Mouse (Mus musculus): ENCODE results near the gene Dpf3. TPM values are rescaled to one million over a fixed set of nuclear protein-coding genes. Genes with fewer than 3 reads are reported as not detected.

Gene Dpf3
- total RNA-seq, 2 experiments from 2014 or later = 7.7 to 8.1 TPM

DNA sequence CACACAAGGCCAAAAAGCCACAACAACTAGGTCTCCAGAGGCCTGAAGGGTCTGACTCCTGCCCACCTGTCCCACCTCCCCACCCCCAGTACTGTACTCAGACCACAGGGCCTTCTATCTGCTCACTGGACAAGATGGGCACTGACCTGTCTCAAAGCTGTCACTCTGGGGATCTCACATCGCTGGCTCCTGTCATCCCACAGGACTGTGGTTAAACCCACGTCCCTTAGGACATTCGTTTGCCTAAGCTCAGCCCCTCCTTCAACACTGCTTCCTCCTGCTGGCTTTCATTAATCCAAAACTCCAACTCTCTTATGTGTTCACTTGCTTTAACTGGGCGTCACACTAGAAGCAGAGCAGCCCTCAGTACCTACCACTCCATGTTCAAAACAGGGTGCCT lies 159.0 kb downstream of the Dpf3 start:
- intact Hi-C loops (cut with DNase I) = no loop called here
- no peak for DNase-seq (ENCODE audit: extremely low spot score in 1 of 2, low spot score in 2 of 2)

GRCm38 (mm10) chr12:83327451-83327850 lies 160.1 kb downstream of the Dpf3 start:
- DNase-seq (ENCODE audit: extremely low spot score in 1 of 2, low spot score in 2 of 2) = no peak
- intact Hi-C loops (cut with DNase I) = no loop called here

DNA sequence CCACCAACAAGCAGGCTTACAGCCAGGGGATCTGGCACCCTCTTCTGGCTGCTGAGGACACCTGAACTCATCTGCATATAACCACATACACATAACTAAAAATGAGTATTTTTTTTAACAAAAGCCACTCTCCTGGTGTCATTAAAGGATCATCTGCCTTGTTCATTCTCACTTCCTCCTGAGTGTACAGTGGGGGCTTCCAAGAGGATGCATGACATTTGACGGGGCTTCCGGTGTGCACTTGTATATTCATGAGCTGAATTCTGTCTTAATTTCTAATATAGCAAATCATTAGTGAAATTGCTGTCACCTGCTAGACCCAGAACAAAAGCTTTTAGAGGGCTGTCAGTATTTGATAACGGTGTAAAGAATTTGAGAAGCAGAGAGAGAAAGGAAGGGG lies 166.8 kb downstream of the Dpf3 start:
- intact Hi-C loops (cut with DNase I) = no loop called here

DNA sequence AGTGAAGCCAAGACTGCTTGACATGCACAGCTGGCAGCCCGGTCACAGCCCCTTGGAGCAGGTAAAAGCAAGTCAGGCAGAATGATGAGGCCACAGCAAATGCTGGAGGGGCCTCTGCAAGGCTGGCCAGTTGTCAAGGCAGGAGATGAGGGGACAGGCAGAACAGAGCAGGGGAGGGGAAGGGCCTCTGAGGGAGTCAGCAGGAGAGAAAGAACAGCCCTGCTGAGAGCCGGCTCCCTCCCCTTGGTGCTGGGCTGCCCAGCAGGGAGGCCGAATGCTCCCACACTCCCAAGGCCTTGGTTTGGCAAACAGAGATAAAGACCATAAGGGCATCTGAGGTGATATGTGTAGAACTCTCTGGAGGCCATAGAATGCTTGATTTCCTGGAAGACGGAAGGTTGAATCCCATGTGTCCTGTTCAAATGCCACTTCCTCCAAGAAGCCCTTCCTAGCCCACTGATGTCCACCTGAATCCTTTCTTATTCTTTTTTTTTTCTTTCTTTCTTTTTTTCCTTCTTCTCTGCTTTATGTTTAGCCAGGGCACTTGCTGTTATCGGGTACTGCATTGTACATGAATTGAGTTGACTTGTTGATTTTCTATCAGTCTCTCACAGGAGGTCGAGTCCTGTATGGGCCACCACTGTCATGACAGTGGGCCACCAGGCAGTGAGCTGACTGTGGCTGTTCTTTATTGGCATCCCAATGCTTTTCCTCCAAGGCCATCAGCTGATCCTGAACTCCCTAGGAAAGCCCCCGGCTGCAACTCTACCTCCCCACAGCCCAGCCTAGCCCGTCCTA lies 169.7 kb downstream of the Dpf3 start:
- intact Hi-C loops (cut with DNase I) = no loop called here

More for the DNA sequence above, 166.8 kb downstream of the Dpf3 start:
- DNase-seq (ENCODE audit: extremely low spot score in 1 of 2, low spot score in 2 of 2) = no peak

DNA sequence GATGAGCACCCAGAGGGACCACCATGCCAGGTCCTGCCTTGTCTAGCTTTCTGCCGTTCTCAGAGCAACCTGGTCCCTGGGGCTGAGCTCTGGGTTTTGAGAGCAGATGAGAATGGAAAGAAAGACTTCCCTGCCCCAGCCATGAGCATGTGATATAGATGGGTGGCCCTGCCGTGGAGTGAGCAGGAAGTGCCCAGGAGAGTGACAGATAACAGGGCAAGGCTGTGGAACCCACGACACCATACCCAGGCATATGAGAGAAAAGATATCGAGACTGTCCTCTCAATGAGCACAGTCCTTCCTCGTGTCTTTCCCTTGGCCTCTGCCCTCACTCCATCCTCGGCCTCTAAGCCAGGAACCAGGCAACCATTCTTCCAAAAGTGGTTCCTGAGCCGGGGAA lies 172.8 kb downstream of the Dpf3 start:
- intact Hi-C loops (cut with DNase I) = no loop called here
- no peak for DNase-seq (ENCODE audit: extremely low spot score in 1 of 2, low spot score in 2 of 2)

More for the DNA sequence above, 169.7 kb downstream of the Dpf3 start:
- DNase-seq (ENCODE audit: extremely low spot score in 1 of 2, low spot score in 2 of 2) = no peak

- DNase-seq (ENCODE audit: extremely low spot score in 1 of 2, low spot score in 2 of 2) = no peak
- intact Hi-C loops (cut with DNase I) = no loop called here
Observed at GRCm38 (mm10) chr12:83312818-83313217, 174.7 kb downstream of the Dpf3 start.

DNA sequence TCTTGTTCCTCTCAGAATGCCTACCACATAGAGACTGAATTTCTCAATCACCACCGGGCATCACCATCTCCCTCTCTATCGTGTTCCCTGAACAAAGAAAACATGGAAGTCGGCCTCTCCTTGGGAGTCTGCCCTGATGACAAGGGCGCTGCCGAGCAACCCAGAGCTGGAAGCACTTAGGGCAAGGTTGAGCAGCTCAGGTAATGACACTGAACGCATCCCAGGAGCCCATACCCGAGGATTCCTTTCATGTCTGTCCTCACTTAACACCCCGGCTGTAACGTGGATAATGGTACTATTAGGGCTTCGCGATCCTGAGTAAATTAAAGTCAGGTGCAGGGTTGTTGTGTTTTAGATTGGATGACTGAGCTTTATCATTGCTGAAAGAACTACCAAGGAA lies 176.9 kb downstream of the Dpf3 start:
- no peak for DNase-seq (ENCODE audit: extremely low spot score in 1 of 2, low spot score in 2 of 2)
- intact Hi-C loops (cut with DNase I) = no loop called here

GRCm38 (mm10) chr12:83309031-83309804 lies 178.3 kb downstream of the Dpf3 start:
- intact Hi-C loops (cut with DNase I) = no loop called here
- DNase-seq (ENCODE audit: extremely low spot score in 1 of 2, low spot score in 2 of 2) = no peak

DNA sequence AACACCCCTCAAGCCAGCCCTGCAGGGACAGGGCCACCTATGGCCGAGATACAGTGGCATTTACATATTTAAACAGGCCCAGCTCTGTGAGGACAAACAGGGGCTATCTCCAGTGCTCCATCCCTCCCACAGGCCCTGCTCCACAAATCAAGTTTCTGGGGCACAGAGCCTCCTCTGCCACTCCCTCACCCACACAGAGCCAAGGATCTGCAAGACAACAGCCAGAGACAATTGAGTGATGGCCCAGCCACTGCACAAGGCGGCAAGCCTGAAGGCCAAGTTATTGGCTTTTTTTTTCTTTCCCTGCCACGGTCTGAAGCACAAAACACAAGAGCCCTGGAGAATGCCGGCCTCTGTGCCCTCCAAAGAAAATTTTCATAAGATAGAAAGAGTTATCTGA lies 178.9 kb downstream of the Dpf3 start:
- intact Hi-C loops (cut with DNase I) = no loop called here
- no peak for DNase-seq (ENCODE audit: extremely low spot score in 1 of 2, low spot score in 2 of 2)

DNA sequence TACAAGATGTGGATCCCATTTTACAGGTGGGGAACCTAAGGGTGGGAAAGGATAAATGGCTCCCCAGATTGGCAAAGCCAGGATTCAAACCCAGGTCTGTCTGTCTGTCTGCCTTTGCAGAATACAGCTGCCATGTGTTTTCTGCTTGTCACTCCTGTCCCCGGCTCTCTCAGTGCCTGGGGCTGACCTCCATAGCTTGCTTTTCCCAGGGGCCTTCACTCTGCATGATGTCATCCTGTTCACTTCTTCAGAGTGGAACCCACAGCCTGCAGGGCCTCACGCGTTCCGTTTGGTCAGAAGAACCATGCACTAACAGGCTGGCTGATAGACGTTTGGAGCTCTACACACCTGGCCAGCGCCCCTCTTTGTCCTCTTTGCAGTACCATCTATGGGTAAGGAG lies 184.3 kb downstream of the Dpf3 start:
- intact Hi-C loops (cut with DNase I) = no loop called here
- DNase-seq (ENCODE audit: extremely low spot score in 1 of 2, low spot score in 2 of 2) = no peak

DNA sequence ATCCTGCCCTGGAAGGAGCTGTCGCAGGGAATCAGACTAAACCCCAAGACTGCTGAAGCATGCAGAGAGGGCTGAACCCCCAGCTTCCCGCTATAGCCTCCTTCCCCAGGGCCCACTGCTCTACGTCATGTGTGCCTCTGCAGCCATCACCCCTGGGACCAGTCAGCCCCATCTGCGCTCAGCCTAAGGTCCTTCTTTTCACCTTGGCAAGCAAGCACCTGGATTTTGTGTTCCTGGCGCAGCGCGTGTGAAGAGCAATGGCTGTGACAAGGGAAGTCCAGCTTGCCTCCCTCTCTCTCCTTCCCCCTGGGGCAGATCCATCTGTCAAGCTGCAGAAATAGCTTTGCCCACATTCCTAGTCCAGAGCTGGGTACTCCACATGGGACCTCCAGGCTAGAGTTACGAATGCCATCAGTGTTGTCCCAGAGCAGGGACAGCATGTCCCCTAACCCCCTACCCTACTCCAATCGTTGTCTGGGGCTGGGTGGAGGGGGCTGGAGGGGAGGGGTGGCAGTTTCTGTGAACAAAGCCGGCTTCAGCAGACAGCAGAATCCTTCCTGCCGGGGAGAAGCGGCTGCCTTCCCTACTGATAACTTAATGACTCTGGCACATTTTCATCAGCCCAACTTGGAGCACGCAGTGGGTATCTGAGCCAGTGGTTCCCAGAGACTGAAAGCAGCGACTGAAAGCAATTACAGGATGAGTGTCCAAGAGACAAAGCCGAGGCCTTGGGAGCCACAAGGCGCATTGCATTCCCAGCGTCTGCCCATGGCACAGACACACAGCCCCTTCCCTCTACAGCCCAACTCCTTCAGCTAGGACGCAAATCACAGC lies 185.0 kb downstream of the Dpf3 start:
- intact Hi-C loops (cut with DNase I) = no loop called here
- DNase-seq (ENCODE audit: extremely low spot score in 1 of 2, low spot score in 2 of 2) = peak in 1 of 2 experiments; percentile 30

DNA sequence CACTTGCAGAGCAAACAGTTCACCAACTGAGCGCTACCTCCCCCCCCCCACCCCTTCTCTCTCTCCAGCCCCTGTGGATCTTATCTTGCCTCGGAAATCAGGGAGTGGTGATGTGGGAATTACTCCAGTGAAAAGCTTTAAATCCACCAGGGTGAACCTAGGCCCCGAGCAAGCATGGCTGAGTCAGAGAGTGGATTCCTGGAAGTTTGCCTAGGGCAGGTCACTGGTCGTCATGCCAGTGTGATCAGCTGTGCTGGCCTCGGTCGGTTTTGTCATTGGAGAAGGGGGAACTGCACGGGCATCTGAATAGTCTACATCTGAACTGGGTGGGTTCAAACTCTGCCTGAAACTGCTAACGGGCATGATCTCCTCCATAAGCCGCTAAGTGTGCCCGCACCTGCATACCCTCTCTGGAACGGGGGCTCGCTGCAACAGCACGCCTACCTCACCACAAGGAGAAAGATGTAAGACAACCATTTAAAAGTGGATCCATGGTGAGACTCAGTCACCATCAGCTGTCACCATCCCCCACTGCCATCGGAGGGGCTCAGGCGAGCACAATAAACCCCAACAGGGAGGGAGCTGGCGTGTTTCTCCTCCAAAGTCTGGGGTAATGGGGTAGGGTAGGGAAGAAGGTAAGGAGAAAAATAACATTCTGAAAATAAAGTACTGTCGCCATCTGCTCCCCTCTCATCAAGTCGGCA lies 185.7 kb downstream of the Dpf3 start:
- intact Hi-C loops (cut with DNase I) = no loop called here
- no peak for DNase-seq (ENCODE audit: extremely low spot score in 1 of 2, low spot score in 2 of 2)

- intact Hi-C loops (cut with DNase I) = no loop called here
- DNase-seq (ENCODE audit: extremely low spot score in 1 of 2, low spot score in 2 of 2) = no peak
Observed at GRCm38 (mm10) chr12:83298358-83298757, 189.2 kb downstream of the Dpf3 start.

- DNase-seq (ENCODE audit: extremely low spot score in 1 of 2, low spot score in 2 of 2) = no peak
- intact Hi-C loops (cut with DNase I) = no loop called here
Observed at GRCm38 (mm10) chr12:83295031-83295430, 192.5 kb downstream of the Dpf3 start.

- DNase-seq (ENCODE audit: extremely low spot score in 1 of 2, low spot score in 2 of 2) = no peak
- intact Hi-C loops (cut with DNase I) = no loop called here
Observed at GRCm38 (mm10) chr12:83291915-83292314, 195.6 kb downstream of the Dpf3 start.

DNA sequence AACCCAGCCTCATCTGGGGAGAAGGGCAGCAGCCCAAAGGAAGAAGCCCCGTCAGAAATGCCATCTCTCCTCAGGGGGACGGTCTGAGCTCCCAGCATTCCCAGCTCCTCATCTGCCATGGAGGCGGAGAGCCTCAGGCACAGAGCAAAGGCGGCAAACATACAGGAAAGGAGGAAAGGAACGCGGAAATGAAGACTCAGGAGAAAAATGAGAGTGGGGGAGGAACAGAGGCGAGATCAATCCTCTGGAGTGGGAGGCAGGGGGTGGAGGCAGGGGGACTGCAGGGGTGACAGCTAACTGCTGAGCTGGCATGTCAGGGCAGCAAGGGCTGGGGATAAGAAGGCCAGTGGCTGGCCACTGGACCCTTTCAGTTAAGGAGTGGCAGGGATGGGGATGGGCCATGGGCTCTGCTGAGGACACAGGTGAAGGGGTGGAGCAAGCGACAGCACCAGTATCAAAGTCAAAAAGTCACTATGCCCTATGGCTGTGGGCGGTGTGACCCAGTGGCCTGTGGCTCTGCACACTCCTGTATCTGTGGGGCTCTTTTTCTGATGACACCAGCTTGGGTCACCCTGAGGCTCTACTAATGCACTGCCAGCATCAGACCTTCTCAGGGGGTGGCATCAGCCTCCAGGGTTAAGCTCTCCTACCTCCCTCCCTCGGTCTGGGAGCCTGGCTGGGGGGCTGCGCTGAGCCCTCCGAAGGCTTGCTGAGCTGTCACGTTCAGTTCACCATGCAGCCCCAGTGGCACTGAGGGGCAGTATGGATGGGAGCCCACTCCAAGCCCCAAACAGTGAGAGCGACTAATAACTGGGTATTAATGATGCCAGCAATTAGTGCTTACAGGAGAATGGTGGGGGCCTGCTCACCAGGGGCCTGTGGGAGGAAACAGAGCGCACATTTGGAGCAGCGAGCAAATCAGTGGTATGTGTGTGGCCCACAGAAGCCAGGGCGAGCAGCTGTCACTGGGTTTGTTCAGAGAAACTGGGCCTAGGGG lies 200.7 kb downstream of the Dpf3 start:
- no peak for DNase-seq (ENCODE audit: extremely low spot score in 1 of 2, low spot score in 2 of 2)
- intact Hi-C loops (cut with DNase I) = no loop called here

- intact Hi-C loops (cut with DNase I) = no loop called here
- no peak for DNase-seq (ENCODE audit: extremely low spot score in 1 of 2, low spot score in 2 of 2)
Observed at GRCm38 (mm10) chr12:83283591-83284320, 203.8 kb downstream of the Dpf3 start.
